Mouse (Mus musculus) adrenal gland, adult 10 weeks (tissue): ENCODE measurements around the gene Fah. TPM values are rescaled to one million over a fixed set of nuclear protein-coding genes. Genes with fewer than 3 reads are reported as not detected.

Source experiments
- polyA plus RNA-seq: library from polyadenylated mRNA; stranded (reverse); fragments of 350-450 nt; fragmentation: Illumina TruSeq; extraction: RNeasy Lipid Tissue Mini Kit (QIAGEN cat#74804); gene quantifications from one replicate; pipeline ENCODE4 v1.2.3, GENCODE M21; 2014; ENCODE audit warnings: low read depth, low replicate concordance

The Fah gene
- 7.8 TPM for polyA plus RNA-seq

GRCm38 (mm10) chr7:84606293-84606749 lies at the start of gene Fah:
Gene Fah, minus strand, starts transcription at chr7:84606722.

Other genes starting within 250 kb of the Fah start
- 16.9 TPM for gene Arnt2, start 196.5 kb downstream of the Fah start, polyA plus RNA-seq
- gene Gm2115, start 77.8 kb downstream of the Fah start, polyA plus RNA-seq: 56.8 TPM
- 441 TPM for gene Zfand6, start 83.2 kb upstream of the Fah start, polyA plus RNA-seq
- not detected for gene Olfr291, start 246.8 kb upstream of the Fah start, polyA plus RNA-seq